Mouse (Mus musculus) gonadal fat pad, adult 2 months (tissue): Measurements from ENCODE around the gene Znhit6. TPM values are rescaled to one million over a fixed set of nuclear protein-coding genes. Genes with fewer than 3 reads are reported as not detected.

Experiments used
- DNase-seq: peaks from one replicate; pipeline ENCODE4 v3.0.0-alpha.2; 2012; ENCODE audit warnings: low read depth
- polyA plus RNA-seq: library from polyadenylated mRNA; depleted of rRNA; stranded (reverse); fragments of >200 nt; gene quantifications from 2 replicates; pipeline ENCODE4 v1.2.3, GENCODE M21; 2012; rRNA removed

Gene Znhit6
- polyA plus RNA-seq, 1 experiment: 3.6 TPM

- no peak for DNase-seq
Measured at GRCm38 (mm10) chr3:145646009-145646408, 70.0 kb downstream of the Znhit6 start.

- no peak for DNase-seq
Measured at GRCm38 (mm10) chr3:145646666-145647065, 70.7 kb downstream of the Znhit6 start.

- DNase-seq: no peak
Measured at GRCm38 (mm10) chr3:145647416-145647815, 71.4 kb downstream of the Znhit6 start.

- DNase-seq: no peak
Measured at GRCm38 (mm10) chr3:145648097-145648931, 72.3 kb downstream of the Znhit6 start.

GRCm38 (mm10) chr3:145648991-145649851 lies 73.2 kb downstream of the Znhit6 start:
- DNase-seq: no peak

- DNase-seq: no peak
Measured at GRCm38 (mm10) chr3:145649852-145650202, 73.8 kb downstream of the Znhit6 start, which contains the start of gene Ccn1. TSS of gene Ccn1 (minus strand) at chr3:145649981.

GRCm38 (mm10) chr3:145650298-145651011 lies 74.5 kb downstream of the Znhit6 start:
- DNase-seq: no peak

GRCm38 (mm10) chr3:145651029-145651977 lies 75.3 kb downstream of the Znhit6 start:
- DNase-seq: no peak

GRCm38 (mm10) chr3:145651978-145652321 lies 75.9 kb downstream of the Znhit6 start:
- DNase-seq: no peak

- DNase-seq: no peak
Measured at GRCm38 (mm10) chr3:145652322-145653131, 76.5 kb downstream of the Znhit6 start.

- DNase-seq: no peak
Measured at GRCm38 (mm10) chr3:145653191-145653940, 77.4 kb downstream of the Znhit6 start.

- DNase-seq: no peak
Measured at GRCm38 (mm10) chr3:145654028-145654427, 78.0 kb downstream of the Znhit6 start.

Other genes starting within 250 kb of the Znhit6 start
- gene Ccn1, start 73.8 kb downstream of the Znhit6 start, polyA plus RNA-seq: 15.8 and 23.6 TPM in 2 replicates
- gene Ddah1, start 182.5 kb downstream of the Znhit6 start, polyA plus RNA-seq: 12.0 and 13.3 TPM in 2 replicates